Mouse (Mus musculus): Measurements from ENCODE around the gene Tmem104. TPM values are rescaled to one million over a fixed set of nuclear protein-coding genes. Genes with fewer than 3 reads are reported as not detected.

Gene Tmem104
- polyA plus RNA-seq, 1 experiment from 2014 or later: 19.2 TPM

DNA sequence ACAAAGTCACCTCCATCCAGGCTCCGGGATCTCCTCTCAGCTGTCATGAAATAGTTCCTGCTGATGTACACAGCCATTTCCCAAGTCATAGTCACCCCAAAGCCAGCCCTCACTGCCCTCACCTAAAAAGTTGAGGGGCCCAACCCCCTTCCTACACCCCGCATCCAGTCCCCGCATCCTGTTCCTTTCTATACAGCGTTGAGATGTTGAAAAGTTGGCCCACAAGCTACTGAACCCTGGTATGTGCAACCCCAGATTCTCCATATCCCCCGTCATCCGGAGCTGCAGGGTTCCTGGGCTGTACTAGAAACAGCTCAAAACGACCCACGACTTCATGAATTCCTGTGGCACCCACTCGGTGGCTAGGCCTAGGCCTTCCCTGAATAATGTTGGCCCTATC lies 34.2 kb upstream of the Tmem104 start:
- Histone ChIP-seq H3K4me1 (replicated peaks; ENCODE audit: control insufficient read depth, insufficient read depth, low read length) (no peaks in the 10 kb centered on the region; the same call in 1 of the 2 replicates), H3K27ac (ENCODE audit: low read depth, low read length) (no peak overlapping the region), H3K36me3 (ENCODE audit: control insufficient read depth, insufficient read depth) (no peaks in the 10 kb centered on the region), H3K4me2 (replicated peaks; ENCODE audit: low read depth) (no peak overlapping the region), H3K9me3 (ENCODE audit: control insufficient read depth) (no peaks in the 10 kb centered on the region), H3K9ac (ENCODE audit: low read depth, low read length) (no peak overlapping the region), H3K4me3 (ENCODE audit: low read depth, low read length) (no peak overlapping the region), H3K27me3 (replicated peaks; ENCODE audit: control insufficient read depth, insufficient read depth, low read length) (0 out of 2 replicates have a peak, but pooled peaks cover 9% of the 10 kb centered on the region)
- ATAC-seq: no peak
- 81% methylated on average over 9 of the region's 9 CpGs for WGBS
- no peak for TF ChIP-seq CTCF (IDR thresholded peaks at IDR 0.05; ENCODE audit: low read depth)

DNA sequence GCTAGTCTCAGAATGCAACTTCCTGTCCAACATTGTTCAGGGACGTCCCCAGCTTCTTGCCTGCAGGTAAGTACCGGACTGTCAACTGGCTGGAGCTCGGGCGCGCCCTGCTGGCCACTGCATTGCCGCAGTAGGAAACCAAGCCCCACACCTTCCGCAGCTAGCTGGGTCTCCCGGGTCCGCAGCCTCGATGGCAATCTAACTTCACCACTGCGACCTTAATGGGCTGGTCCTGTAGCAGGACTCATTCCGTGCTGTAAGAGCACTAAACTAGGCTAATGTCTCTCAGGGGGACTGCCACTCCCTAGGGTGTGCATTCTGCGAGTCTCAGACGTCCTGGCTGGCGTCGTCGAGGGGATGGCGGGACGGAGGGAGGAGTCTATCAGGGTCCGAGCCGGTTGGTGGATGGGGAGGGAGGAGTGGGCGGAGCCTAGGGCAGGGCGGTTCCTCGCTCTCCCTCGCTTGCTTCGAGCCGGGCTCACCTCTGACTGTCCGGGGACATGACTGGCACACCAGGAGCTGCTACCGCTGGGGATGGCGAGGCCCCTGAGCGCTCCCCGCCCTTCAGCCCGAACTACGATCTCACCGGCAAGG lies 33.5 kb upstream of the Tmem104 start:
- peak overlapping the region; percentile 58 for H3K4me2 ChIP-seq (replicated peaks; ENCODE audit: low read depth)
- WGBS: under 1% methylated on average over 32 of the region's 35 CpGs
- ATAC-seq: peak; percentile 75
- no peaks in the 10 kb centered on the region; the same call in 1 of the 2 replicates for H3K4me1 ChIP-seq (replicated peaks; ENCODE audit: control insufficient read depth, insufficient read depth, low read length)
- TF ChIP-seq CTCF (IDR thresholded peaks at IDR 0.05; ENCODE audit: low read depth): peak; percentile 99
- H3K4me3 ChIP-seq (ENCODE audit: low read depth, low read length): peak overlapping the region; percentile 30
- no peak overlapping the region; the same call in 1 of the 2 replicates for H3K27ac ChIP-seq (ENCODE audit: low read depth, low read length)
- H3K9ac ChIP-seq (ENCODE audit: low read depth, low read length): no peak overlapping the region
- H3K9me3 ChIP-seq (ENCODE audit: control insufficient read depth): no peaks in the 10 kb centered on the region
- H3K27me3 ChIP-seq (replicated peaks; ENCODE audit: control insufficient read depth, insufficient read depth, low read length): 0 out of 2 replicates have a peak, but pooled peaks cover 9% of the 10 kb centered on the region
- no peaks in the 10 kb centered on the region for H3K36me3 ChIP-seq (ENCODE audit: control insufficient read depth, insufficient read depth)

DNA sequence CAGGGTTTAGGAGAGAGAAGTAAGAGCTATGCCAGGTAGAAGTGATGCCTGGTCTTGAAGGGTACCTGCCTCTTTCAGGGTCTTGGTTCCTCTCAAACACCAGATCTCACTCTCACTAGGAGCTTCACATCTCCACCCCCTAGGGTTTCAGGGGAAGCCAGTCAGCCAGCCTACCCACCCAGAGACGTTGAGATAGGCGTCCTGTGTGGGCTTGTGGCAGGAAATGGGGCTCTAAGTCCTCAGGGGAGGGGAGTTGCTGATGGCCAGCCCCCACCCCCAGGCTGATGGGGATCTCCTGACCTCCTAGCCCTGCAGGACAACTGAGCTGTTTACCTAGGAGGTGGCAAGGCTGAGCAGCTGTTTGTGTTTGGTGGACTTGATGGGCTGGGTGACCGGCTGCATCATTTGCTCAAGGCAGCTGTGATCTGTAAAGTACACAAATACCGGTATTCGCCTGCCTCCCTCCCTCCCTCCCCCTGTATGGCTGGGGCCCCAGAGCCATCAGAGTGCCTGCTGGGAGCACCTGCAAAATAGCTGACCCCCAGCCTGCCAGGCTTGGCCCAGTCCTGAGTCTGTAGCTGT lies 32.1 kb upstream of the Tmem104 start:
- TF ChIP-seq CTCF (IDR thresholded peaks at IDR 0.05; ENCODE audit: low read depth): no peak
- Histone ChIP-seq H3K4me2 (replicated peaks; ENCODE audit: low read depth) (peak overlapping the region; percentile 58), H3K27ac (ENCODE audit: low read depth, low read length) (no peak overlapping the region; the same call in 1 of the 2 replicates), H3K9me3 (ENCODE audit: control insufficient read depth) (no peaks in the 10 kb centered on the region), H3K27me3 (replicated peaks; ENCODE audit: control insufficient read depth, insufficient read depth, low read length) (0 out of 2 replicates have a peak, but pooled peaks cover 9% of the 10 kb centered on the region), H3K4me3 (ENCODE audit: low read depth, low read length) (no peak overlapping the region), H3K4me1 (replicated peaks; ENCODE audit: control insufficient read depth, insufficient read depth, low read length) (no peaks in the 10 kb centered on the region; the same call in 1 of the 2 replicates), H3K36me3 (ENCODE audit: control insufficient read depth, insufficient read depth) (no peaks in the 10 kb centered on the region), H3K9ac (ENCODE audit: low read depth, low read length) (no peak overlapping the region)
- WGBS: 10% methylated on average over 5 of the region's 5 CpGs
- ATAC-seq: no peak

DNA sequence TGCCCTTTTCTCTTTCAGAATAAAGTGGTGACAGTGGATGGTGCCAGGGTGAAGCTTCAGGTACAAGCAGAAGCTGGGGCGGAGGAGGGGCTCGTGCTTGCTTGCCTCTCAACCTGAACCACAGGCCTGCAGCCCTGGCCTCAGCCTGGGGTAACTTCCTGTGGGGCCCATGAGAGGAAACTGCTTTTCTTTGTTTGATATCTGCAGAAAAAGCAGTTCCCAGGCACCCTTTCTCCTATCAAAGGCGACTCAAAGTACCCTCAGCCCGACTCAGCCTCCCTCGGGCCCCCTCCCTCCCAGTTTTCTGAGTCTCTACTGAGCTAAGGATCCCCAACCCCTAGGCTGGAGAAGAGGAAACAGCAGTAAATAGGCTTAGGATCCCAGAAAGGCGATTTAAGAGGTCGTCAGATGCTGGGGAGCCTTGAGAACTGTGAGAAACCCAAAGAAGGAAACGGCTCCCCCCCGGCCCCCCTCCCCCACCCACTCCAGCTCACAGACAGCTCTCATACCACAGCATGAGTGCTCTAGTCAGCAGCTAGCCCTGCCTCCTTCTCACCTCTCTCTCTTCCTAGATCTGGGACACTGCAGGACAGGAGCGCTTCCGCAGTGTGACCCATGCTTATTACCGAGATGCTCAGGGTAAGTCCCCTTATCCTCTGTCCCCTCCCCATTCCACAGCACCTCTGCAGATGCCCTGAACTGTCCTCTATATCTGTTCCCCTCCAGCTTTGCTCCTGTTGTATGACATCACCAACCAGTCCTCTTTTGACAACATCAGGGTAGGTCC lies 29.2 kb upstream of the Tmem104 start:
- no peak for ATAC-seq
- Histone ChIP-seq H3K4me2 (replicated peaks; ENCODE audit: low read depth) (no peak overlapping the region), H3K9ac (ENCODE audit: low read depth, low read length) (no peak overlapping the region; the same call in 1 of the 2 replicates), H3K4me1 (replicated peaks; ENCODE audit: control insufficient read depth, insufficient read depth, low read length) (0 out of 2 replicates have a peak, but pooled peaks cover 7% of the 10 kb centered on the region), H3K9me3 (ENCODE audit: control insufficient read depth) (no peaks in the 10 kb centered on the region), H3K27me3 (replicated peaks; ENCODE audit: control insufficient read depth, insufficient read depth, low read length) (0 out of 2 replicates have a peak, but pooled peaks cover 7% of the 10 kb centered on the region), H3K4me3 (ENCODE audit: low read depth, low read length) (no peak overlapping the region), H3K36me3 (ENCODE audit: control insufficient read depth, insufficient read depth) (no peaks in the 10 kb centered on the region), H3K27ac (ENCODE audit: low read depth, low read length) (no peak overlapping the region)
- no peak for TF ChIP-seq CTCF (IDR thresholded peaks at IDR 0.05; ENCODE audit: low read depth)
- WGBS: 34% methylated on average over 12 of the region's 12 CpGs

DNA sequence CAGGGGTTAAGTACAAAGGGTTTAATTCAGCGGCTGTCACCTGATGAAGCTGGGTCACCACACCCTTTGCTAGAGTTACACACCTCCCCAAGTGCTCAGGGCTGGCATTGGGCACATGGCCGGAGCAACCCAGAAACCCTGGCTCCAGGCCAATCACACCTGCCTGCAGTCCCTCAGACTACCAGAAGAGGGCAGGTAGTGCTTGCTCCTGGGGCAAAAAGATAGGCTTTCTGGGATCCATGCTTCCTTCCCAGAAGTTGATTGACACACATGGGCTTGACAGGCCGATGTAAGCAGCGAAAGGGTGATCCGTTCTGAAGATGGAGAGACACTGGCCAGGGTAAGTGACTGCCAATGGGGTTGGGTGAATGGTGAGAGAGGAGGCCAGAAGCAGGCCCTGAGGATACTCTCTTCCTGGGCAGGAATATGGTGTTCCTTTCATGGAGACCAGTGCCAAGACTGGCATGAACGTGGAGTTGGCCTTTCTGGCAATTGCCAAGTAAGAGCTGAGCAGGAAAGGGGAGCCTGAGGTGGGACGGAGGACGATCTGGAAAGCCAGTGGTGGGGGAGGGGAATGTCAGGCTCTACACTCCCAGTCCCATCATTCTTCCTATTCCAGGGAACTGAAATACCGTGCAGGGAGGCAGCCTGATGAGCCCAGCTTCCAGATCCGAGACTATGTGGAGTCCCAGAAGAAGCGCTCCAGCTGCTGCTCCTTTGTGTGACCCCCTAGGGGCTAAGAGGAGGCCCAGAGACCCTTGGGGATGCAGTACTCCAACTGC lies 27.1 kb upstream of the Tmem104 start:
- ATAC-seq: no peak
- Histone ChIP-seq H3K27me3 (replicated peaks; ENCODE audit: control insufficient read depth, insufficient read depth, low read length) (0 out of 2 replicates have a peak, but pooled peaks cover 4% of the 10 kb centered on the region), H3K36me3 (ENCODE audit: control insufficient read depth, insufficient read depth) (no peaks in the 10 kb centered on the region), H3K4me3 (ENCODE audit: low read depth, low read length) (no peak overlapping the region), H3K4me1 (replicated peaks; ENCODE audit: control insufficient read depth, insufficient read depth, low read length) (0 out of 2 replicates have a peak, but pooled peaks cover 7% of the 10 kb centered on the region), H3K9me3 (ENCODE audit: control insufficient read depth) (no peaks in the 10 kb centered on the region), H3K27ac (ENCODE audit: low read depth, low read length) (0 out of 2 replicates have a peak overlapping the region, but pooled peaks have one; percentile 93), H3K9ac (ENCODE audit: low read depth, low read length) (no peak overlapping the region), H3K4me2 (replicated peaks; ENCODE audit: low read depth) (no peak overlapping the region; the same call in 1 of the 2 replicates)
- 47% methylated on average over 11 of the region's 11 CpGs for WGBS
- peak; percentile 96 for TF ChIP-seq CTCF (IDR thresholded peaks at IDR 0.05; ENCODE audit: low read depth)
